Mouse (Mus musculus): ENCODE results near the gene Dusp27.
A peak's percentile ranks its signal among the peaks of the same experiment; 100 is the strongest.

Gene Dusp27

GRCm38 (mm10) chr1:166127719-166128118, at the start of gene Dusp27:
Dusp27 (minus strand) TSS chr1:166127922.
- DNase-seq (ENCODE audit: low read depth, low spot score) = no peak

- DNase-seq (ENCODE audit: low read depth, low spot score) = no peak
These were observed 45.9 kb upstream of the Dusp27 start for GRCm38 (mm10) chr1:166173621-166174020.

- DNase-seq (ENCODE audit: low read depth, low spot score) = no peak
These were observed 45.3 kb upstream of the Dusp27 start for GRCm38 (mm10) chr1:166172992-166173391.

GRCm38 (mm10) chr1:166170852-166171251, 43.1 kb upstream of the Dusp27 start:
- peak; percentile 29 for DNase-seq (ENCODE audit: low read depth, low spot score)

- DNase-seq (ENCODE audit: low read depth, low spot score) = no peak
These were observed 42.0 kb upstream of the Dusp27 start for GRCm38 (mm10) chr1:166169713-166170112.

GRCm38 (mm10) chr1:166168017-166168416, 40.3 kb upstream of the Dusp27 start:
- DNase-seq (ENCODE audit: low read depth, low spot score) = no peak

- DNase-seq (ENCODE audit: low read depth, low spot score) = no peak
These were observed 39.7 kb upstream of the Dusp27 start for GRCm38 (mm10) chr1:166167405-166167804.

- no peak for DNase-seq (ENCODE audit: low read depth, low spot score)
These were observed 37.4 kb upstream of the Dusp27 start for GRCm38 (mm10) chr1:166165159-166165558.

GRCm38 (mm10) chr1:166164580-166164979, 36.9 kb upstream of the Dusp27 start:
- DNase-seq (ENCODE audit: low read depth, low spot score) = no peak

- peak; percentile 34 for DNase-seq (ENCODE audit: low read depth, low spot score)
These were observed 33.1 kb upstream of the Dusp27 start for GRCm38 (mm10) chr1:166160569-166161445.

GRCm38 (mm10) chr1:166160111-166160510, 32.4 kb upstream of the Dusp27 start:
- DNase-seq (ENCODE audit: low read depth, low spot score) = no peak

GRCm38 (mm10) chr1:166158664-166159063, 30.9 kb upstream of the Dusp27 start:
- DNase-seq (ENCODE audit: low read depth, low spot score) = no peak

- no peak for DNase-seq (ENCODE audit: low read depth, low spot score)
These were observed 30.0 kb upstream of the Dusp27 start for GRCm38 (mm10) chr1:166157712-166158111.

- DNase-seq (ENCODE audit: low read depth, low spot score) = no peak
These were observed 27.4 kb upstream of the Dusp27 start for GRCm38 (mm10) chr1:166155113-166155494.

- DNase-seq (ENCODE audit: low read depth, low spot score) = peak; percentile 39
These were observed 26.7 kb upstream of the Dusp27 start for GRCm38 (mm10) chr1:166154162-166155112.

- peak; percentile 57 for DNase-seq (ENCODE audit: low read depth, low spot score)
These were observed 25.8 kb upstream of the Dusp27 start for GRCm38 (mm10) chr1:166153351-166154120.

GRCm38 (mm10) chr1:166152034-166152433, 24.3 kb upstream of the Dusp27 start:
- no peak for DNase-seq (ENCODE audit: low read depth, low spot score)

- no peak for DNase-seq (ENCODE audit: low read depth, low spot score)
These were observed 23.6 kb upstream of the Dusp27 start for GRCm38 (mm10) chr1:166151341-166151740.

GRCm38 (mm10) chr1:166150035-166150434, 22.3 kb upstream of the Dusp27 start:
- DNase-seq (ENCODE audit: low read depth, low spot score) = no peak

GRCm38 (mm10) chr1:166149441-166149840, 21.7 kb upstream of the Dusp27 start:
- no peak for DNase-seq (ENCODE audit: low read depth, low spot score)

- no peak for DNase-seq (ENCODE audit: low read depth, low spot score)
These were observed 19.9 kb upstream of the Dusp27 start for GRCm38 (mm10) chr1:166147657-166148056.

Measured in telencephalon, adult 2 months (tissue).